Mouse (Mus musculus) ovary, postnatal 10 days (tissue): ENCODE data around the gene Ckap2.

Source experiments
- DNase-seq: peaks from one replicate; pipeline ENCODE4 v3.0.0; 2022; ENCODE audit warnings: low spot score

Ckap2 gene

GRCm38 (mm10) chr8:22185431-22186397, at the start of gene Ckap2:
Gene Ckap2 (minus strand): TSS chr8:22185819.
- DNase-seq: peak; percentile 93

- DNase-seq: no peak
These were observed 43.0 kb upstream of the Ckap2 start for GRCm38 (mm10) chr8:22228621-22229020.

- DNase-seq: peak; percentile 10
These were observed 41.6 kb upstream of the Ckap2 start, which contains the start of gene Thsd1 for GRCm38 (mm10) chr8:22227061-22227877. Gene Thsd1 (plus strand): TSS chr8:22227313.

GRCm38 (mm10) chr8:22226361-22226760, 40.7 kb upstream of the Ckap2 start:
- no peak for DNase-seq

GRCm38 (mm10) chr8:22214826-22215225, 29.2 kb upstream of the Ckap2 start:
- DNase-seq: no peak

- DNase-seq: no peak
These were observed 23.4 kb upstream of the Ckap2 start for GRCm38 (mm10) chr8:22209012-22209411.

GRCm38 (mm10) chr8:22207535-22207934, 21.9 kb upstream of the Ckap2 start:
- DNase-seq: no peak

- DNase-seq: no peak
These were observed 13.9 kb upstream of the Ckap2 start for GRCm38 (mm10) chr8:22199481-22199880.

- DNase-seq: no peak
These were observed 12.3 kb upstream of the Ckap2 start for GRCm38 (mm10) chr8:22197914-22198313.

- no peak for DNase-seq
These were observed 7.9 kb upstream of the Ckap2 start for GRCm38 (mm10) chr8:22193432-22194010.

GRCm38 (mm10) chr8:22192660-22193431, 7.2 kb upstream of the Ckap2 start, which contains the start of gene Vps36:
Gene Vps36 (plus strand): TSS chr8:22192809.
- DNase-seq: peak; percentile 82

GRCm38 (mm10) chr8:22184884-22185283, 735 bp downstream of the Ckap2 start:
- no peak for DNase-seq

- DNase-seq: no peak
These were observed 9.7 kb downstream of the Ckap2 start for GRCm38 (mm10) chr8:22175966-22176365.

GRCm38 (mm10) chr8:22169167-22169566, 16.5 kb downstream of the Ckap2 start:
- no peak for DNase-seq

GRCm38 (mm10) chr8:22166080-22166603, 19.5 kb downstream of the Ckap2 start, which contains the start of gene Nek3:
Gene Nek3 (minus strand): TSS chr8:22166435.
- DNase-seq: peak; percentile 47

- no peak for DNase-seq
These were observed 20.2 kb downstream of the Ckap2 start for GRCm38 (mm10) chr8:22165251-22166079.

GRCm38 (mm10) chr8:22164431-22164830, 21.2 kb downstream of the Ckap2 start:
- DNase-seq: no peak

GRCm38 (mm10) chr8:22162206-22162605, 23.4 kb downstream of the Ckap2 start:
- DNase-seq: no peak

GRCm38 (mm10) chr8:22150345-22150663, 35.3 kb downstream of the Ckap2 start:
- DNase-seq: no peak

GRCm38 (mm10) chr8:22149643-22150344, 35.8 kb downstream of the Ckap2 start:
- DNase-seq: no peak
